Mouse (Mus musculus): ENCODE results near the gene Slc35g1.

Gene Slc35g1

DNA sequence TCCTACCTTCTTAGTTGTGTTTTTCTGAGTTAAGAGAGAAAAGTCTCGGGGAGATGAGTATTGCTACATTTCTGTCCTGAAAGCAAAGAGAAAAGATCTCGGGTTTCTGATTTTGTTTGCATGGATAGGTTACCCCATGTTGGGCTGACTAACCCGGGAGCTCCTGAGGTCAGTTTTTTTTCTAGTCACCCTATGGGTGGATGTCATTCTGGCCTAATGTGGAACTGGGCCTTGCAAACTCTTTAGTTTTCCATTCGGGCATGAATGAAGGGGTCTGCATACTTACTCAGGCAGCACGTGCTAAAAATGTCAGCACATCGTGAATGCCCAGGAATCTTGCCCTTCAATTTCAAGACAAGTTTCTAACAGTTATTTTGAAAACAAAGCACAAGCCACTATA is 1.2 kb downstream of the Slc35g1 start:
- DNase-seq, result peak; percentile 39

DNA sequence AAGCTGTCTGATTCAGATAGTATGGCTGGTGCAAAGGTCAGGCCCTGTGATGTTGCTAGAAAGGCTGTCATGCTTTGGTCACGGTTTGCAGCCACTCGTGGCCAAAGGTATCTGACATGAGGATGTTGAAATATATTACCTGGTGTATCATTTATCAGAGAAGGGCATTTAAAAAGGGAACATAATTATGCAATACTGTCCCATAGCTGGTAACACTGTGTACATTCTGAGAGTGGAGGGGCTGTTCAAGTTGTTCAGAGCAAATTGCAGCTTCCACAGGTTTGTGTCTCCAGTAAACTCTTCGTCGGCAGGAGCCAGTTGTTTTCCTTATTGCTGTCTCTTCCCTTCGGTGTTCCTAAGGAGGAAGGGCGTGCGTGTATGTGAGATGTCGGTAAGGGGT is 3.2 kb downstream of the Slc35g1 start:
- DNase-seq, result peak; percentile 68

DNA sequence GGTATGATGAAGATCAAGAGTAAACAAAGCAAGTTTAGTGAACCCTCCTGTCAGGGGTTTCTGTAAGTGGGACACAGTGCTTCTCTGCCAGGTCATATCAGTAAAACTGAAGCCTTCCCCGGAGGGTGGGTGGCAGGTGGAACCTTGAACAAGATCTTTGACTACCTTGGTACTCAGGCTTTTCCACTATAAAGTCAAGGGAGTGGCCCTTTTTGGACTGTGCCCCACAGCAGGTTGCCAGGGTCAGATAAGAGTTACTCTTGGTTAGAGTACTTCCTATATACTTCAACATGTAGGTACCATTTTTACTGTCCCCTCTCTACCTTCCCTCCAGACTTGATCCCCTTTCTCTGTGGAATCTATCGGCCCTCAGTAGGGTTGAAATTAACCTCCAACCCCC is 5.1 kb downstream of the Slc35g1 start:
- no peak for DNase-seq

DNA sequence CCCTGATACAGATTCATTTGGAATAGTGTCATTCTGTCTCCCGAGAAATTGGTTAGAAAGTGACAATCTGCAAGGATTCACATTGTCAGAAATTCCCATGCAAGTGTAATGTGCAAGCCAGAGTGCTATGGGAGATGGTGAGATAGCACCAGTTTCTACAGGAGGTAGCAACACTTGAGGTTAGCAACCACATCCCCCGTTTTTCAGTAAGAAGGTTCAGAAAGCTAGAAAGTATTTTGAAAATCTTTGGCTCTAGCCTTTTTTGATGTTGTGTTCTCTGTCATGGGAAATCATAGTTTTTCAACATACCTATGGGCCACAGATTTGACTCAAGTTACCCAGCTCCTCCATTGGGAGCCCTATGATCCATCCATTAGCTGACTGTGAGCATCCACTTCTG is 5.6 kb downstream of the Slc35g1 start:
- no peak for DNase-seq

DNA sequence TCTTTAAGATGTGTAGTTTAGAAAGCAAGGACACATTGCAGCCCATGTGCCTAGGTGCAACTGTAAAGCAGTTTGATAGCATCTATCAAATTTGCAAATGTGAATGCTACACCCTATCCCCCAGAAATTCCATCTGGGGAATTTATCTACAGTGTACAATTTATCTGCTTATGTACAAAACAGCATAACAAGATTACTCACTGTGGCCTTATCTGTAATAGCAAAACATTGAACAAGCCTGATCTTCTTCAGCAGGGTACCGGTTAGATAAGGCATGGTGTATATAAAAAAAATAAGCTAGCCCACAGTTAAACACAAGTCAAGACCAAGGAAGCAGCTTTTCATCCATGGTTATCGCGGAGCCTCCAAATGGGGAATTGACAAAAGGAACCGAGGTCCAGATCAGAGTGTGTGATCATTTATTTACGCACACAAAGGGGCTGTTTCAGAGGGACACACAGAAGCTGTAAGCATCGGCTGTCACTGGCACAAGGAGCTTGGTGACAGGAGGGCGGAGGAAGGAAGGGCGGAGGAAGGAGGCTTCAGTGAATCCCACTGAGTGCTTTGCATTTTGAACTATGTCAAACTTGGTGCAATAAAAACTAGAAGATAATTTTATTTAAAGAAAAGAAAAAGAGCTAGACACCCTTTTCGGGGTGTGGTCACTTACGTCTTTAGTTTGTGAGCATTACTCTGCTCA is 14.7 kb downstream of the Slc35g1 start:
- no peak for DNase-seq

DNA sequence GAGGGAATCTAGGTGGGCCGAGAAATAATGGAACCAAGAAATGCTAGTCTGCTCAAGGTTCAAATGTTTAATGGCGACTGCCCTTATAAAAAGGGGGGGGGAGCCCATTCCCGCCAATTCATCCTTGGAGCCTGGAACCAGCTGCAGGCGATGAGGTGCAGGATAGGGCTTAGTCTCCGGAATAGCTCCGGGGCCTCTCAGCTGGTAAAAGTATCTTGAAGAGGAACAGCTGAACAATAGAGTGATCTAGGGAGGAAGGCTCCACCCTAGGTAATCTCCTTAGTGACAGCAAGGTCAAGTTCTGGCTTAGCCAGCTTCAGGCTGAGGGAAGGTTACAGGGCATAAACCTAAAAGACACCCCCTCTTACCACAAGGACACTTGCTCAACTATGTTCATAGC is 18.1 kb downstream of the Slc35g1 start:
- no peak for DNase-seq

DNA sequence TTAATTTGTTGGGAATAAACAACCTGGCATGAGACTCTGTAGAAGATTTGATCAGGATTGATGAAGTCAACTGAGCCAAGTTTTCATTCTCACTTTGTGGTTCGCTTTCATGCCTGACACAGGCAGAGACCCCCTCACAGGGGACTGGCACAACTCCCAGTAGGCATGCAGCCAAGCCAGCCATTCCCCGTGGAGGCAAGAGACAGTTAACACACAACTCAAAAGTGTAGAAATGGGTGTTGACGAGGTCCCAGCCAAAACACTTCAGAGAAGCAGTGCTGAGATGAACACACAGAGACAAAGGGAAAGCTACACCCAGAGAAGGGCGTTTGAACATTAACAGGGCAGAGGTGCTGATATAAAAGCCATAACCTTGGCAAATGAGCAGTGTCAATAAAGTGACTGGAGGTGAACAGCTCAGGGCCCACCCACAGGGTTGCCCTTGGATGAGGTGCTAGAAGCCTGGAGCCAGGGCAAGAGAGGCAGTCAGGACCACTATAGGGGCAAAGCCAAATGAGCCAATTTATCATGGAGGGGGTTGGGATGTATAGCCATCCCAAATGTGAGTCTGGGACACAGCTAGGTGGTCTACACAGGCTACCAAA is 23.1 kb downstream of the Slc35g1 start:
- DNase-seq, result no peak

DNA sequence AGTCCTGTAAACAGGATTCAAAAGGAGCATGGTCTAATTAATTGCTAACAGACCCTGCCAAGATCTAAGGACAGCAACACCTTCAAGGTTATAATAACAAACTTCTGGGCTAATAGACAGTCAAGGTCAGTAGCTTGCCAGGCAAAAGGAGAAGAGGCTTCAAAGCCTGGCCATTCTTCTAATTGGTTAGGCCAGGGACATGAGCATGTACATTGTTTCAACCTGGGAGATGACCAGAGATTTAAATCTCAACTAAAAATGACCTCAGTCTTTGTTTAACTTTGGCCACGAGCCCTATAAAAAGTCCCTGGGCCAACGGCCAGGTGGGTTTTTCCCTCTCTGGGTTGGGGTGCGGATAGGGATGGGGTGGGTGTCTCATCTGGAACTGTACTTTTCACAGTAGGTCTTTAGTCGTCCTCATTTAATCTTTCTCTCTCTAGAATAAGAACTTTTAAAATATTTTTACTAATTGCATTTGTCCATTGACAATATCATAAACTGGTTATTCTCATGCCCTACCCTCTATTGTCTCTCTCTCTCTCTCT is 25.0 kb downstream of the Slc35g1 start:
- peak; percentile 34 for DNase-seq

DNA sequence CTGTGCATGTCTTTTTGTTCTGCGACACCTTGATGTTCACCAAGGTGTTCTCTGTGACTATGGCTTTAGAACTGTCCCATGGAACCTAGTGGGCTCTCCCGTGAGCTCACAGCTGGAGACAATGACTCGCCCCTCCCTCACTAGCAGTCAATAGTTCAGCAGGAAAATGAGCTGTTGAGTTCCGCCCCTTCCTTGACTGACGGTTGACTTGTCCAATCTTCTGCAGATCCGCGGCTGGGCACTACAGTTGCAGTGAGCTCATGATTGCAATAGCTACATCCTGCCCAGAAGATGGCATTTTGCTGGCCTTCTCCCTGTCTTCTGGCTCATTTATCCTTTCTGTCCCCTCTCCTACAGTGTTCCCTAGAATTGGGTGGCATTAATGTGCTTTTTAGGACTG is 25.7 kb downstream of the Slc35g1 start:
- DNase-seq, result no peak

DNA sequence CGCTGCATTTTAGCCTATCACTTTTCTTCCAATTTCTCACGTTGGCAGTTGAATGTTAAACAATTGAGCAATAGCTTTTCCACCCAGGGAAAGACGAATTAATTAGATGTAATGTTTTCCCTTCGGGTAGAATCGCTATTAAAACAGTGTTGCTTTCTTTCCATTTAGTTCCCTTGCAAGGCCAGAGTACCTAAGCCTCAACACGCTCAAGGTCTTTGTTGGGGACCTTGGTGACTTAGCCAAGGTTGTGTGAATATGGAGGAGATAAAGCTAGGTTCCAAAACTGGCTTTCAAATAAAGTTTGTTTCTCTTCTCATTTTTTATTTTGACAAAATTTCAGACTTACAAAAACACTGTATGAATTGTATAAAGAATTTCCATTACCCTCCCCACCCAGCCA is 27.1 kb downstream of the Slc35g1 start:
- no peak for DNase-seq

DNA sequence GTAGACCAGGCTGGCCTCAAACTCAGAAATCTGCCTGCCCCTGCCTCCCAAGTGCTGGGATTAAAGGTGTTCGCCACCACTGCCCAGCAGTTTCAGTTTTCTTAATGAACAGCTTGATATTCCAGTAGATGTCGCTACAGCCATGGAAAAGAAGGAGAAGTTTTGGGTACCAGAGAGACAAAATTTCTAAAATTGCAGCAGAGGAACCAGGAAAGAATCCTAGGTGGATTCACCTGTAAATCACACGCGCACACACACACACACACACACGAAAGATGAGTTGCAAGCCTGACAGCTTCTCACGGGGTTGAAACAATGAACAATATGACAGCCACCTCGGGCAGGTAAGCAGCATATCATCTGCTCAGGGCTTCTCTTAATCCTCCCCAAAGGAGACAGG is 28.1 kb downstream of the Slc35g1 start:
- DNase-seq, result no peak

DNA sequence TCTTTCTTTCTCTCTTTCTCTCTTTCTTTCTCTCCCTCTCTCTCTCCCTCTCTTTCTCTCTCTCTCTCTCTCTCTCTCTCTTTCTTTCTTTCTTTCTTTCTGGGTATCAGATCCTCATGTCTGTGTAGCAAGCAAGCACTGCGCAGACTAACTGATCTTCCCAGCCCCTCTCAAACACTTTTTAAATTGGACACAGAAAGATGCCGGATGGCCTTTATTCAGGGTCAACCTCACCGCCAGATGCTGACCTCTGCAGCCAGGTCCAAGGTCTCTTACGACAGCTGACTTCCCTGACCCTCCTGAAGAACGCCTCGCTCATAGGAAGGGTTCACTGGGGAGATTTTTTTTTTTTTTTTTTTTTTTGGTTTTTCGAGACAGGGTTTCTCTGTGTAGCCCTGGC is 28.8 kb downstream of the Slc35g1 start:
- DNase-seq, result no peak

DNA sequence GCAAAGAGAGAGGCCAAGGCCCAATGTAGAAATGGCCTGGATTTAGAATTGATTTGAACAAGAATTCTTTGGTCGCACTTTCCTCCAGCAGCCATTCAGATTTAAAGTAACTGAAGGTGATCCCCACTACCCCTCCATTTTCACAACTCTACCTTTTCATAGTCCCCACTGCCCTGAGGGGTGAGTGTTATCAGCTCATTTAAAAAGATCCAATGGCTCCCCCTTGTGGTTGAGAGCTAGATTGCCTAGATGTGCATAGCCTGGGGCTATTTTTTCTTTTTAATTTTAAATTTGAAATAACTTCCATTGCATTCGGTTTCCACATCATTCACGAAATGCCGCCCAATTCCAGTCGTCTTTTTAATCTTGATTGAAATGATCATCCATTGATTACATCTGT is 33.5 kb downstream of the Slc35g1 start:
- peak; percentile 78 for DNase-seq

DNA sequence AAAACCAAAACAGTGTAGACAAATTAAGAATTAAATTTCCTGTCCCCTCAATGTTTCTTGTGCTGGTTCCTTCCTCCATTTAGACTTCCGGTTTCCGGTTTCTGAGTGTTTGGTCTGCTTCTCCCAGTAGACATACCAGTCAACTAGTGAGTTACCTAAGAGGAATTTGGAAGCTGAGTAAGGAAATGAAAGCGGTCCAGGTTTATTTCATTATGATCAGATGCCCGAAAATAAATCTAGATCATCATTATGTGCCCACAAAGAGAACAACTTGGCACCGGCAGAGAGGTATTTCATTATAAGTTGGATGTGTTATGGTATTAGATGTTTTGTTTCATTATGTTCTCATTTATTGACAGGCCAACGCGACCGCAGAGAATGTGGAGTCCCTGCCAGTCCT is 34.7 kb downstream of the Slc35g1 start:
- DNase-seq, result peak; percentile 58

DNA sequence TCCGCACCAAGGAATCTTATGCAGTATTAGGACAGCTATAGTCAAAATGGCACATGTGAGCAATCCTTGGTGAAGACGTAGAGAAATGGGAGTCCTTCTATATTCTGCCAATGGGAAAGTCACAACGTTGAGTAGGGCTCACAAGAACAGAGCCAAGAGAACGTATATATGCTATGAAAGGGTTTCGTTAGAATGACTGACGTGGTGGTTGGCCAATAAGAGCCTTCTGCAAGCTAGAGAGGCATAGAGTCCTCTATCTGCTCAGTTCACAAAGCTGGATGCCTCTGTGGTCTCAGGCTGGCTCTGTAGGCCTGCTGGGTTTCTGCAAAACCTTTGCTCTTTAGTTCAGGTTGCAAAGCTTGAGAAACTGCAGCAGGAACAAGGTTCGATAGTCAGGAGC is 35.5 kb downstream of the Slc35g1 start:
- peak; percentile 41 for DNase-seq

DNA sequence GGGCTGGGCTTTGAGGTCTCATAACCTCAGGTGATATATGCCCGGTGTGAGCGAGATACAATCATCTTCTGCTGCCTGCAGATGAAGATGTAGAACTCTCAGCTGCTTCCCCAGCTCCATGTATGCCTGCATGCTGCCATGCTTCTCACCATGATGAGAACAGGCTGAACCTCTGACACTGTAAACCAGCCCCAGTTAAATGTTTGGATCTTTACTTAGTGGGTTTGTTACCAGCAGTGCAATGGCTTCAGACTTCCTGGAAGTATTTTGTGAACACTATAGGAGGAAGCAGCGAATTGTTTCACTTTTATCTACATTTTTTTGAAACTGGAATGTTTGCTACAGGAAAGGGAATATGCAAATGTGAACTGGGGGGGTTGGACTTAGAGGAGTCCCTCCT is 36.2 kb downstream of the Slc35g1 start:
- DNase-seq, result peak; percentile 41

DNA sequence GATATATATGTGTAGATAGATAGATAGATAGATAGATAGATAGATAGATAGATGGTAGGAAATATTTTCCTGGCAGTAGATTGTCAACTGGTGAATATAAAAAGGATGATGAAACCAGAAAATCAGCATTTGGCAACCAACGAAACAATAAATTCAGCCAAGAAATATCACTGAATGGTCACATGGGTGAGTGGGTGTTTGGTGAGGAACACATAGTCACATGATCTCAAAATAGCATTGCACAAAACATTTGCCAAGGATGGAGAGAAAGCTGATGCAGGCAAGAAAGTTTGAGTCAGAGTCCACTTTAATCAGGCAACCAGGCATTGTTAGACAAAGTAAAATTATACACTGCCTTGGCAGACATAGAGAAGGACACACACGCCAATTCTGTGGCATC is 37.6 kb downstream of the Slc35g1 start:
- DNase-seq, result no peak

DNA sequence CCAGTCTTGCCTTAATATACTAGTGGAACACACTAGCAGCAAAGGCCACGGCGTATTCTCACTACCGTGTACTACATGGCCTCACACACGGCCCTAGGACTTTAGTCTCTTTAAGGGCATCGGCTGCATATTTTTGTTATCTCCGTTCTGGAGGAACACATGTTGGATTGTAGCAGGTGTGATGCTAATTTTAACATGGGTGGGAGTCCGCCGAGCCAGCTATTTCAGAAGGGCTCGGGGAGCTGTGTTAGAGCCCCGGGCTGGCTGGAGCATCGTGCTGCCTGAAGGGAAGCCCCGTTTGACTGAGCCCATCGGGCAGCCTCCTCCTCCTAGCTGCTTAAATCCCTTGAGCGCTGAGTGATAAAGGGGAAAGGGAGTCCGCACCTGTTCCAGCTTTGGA is 39.4 kb downstream of the Slc35g1 start:
- no peak for DNase-seq

DNA sequence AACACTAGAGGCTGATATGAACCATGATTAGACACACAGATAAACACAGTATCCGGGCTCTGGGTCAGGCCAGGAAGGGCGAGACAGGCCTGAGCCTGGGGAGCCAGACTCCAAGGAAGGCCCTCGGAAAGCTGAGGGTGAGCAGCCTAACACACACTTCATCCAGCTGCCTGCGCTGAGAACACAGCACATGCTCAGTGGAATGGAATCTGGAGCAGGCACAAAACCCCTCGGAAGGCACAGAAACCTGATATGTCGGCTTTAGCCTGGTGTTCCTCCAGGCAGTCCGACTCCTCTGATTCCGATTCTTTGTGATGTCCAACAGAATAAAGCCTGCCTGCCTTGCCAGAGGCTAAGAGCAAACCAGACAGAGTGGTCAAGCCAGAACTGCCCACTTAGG is 46.1 kb downstream of the Slc35g1 start:
- DNase-seq, result no peak

DNA sequence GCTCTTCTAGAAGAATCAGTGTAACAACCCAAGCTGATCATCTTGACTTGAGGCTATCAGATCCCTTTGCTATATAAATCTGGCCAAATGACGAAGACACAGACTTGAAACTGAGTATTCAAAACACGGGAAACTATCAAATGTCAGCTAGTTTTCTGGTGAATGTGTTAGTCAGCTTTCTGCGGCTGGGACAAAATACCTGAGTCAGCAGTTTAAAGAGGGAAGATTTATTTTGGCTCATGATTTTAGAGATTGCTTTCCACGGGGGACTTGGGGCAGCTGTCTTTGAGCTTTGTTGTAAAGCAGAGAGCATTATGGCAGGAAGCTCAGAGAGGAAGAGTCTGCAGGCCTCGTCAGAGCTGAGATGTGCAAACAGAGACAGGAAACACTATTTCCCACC is 50.0 kb downstream of the Slc35g1 start:
- DNase-seq, result peak; percentile 11

Measured in heart, adult 11 months (tissue).